Mouse (Mus musculus): ENCODE data around the gene Ampd1.
A peak's percentile ranks its signal among the peaks of the same experiment; 100 is the strongest.

DNA sequence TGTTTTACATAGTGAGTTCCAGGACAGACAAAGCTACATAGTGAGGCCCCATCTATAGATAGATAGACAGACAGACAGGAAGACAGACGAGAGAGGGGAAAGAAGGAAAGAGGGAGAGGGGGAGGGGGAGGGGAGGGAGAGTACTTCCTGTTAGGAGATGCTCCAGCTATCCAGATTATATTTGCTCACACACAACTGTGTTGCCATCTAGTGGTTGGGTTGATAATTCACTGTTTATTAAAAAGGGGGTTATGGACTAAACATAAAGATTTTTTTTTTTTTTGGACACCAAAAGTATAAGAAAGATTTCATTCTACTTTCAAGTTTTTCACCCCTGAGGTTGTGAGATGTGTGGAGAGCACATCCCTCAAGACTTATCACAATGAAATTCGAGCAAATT, 26.9 kb downstream of the Ampd1 start:
- no peak for TF ChIP-seq POLR2A (IDR thresholded peaks at IDR 0.05; ENCODE audit: low read depth, low read length)
- TF ChIP-seq ZC3H11A (IDR thresholded peaks at IDR 0.05; ENCODE audit: low read depth, low read length): no peak
- peak in 1 of 2 experiments; percentile 43; a peak in 1 of 4 replicates for TF ChIP-seq CTCF (conservative IDR thresholded peaks at IDR 0.05 in 1 of 2, IDR thresholded peaks at IDR 0.05 in 1 of 2; ENCODE audit: low read depth in 2 of 2, low read length in 2 of 2)
- no peak for TF ChIP-seq UBTF (IDR thresholded peaks at IDR 0.05; ENCODE audit: low read depth, low read length)
- no peak for TF ChIP-seq MYC (IDR thresholded peaks at IDR 0.05; ENCODE audit: low read depth, low read length)
- no peak for TF ChIP-seq MXI1 (IDR thresholded peaks at IDR 0.05; ENCODE audit: low read depth, low read length)
- no peak for TF ChIP-seq PAX5 (IDR thresholded peaks at IDR 0.05; ENCODE audit: low read length)
- no peak for TF ChIP-seq JUND (conservative IDR thresholded peaks at IDR 0.05; ENCODE audit: low read depth, low read length)
- no peak for TF ChIP-seq MAX (IDR thresholded peaks at IDR 0.05; ENCODE audit: low read length)
- TF ChIP-seq HCFC1 (IDR thresholded peaks at IDR 0.05; ENCODE audit: low read depth, low read length): no peak
- TF ChIP-seq ZMIZ1 (IDR thresholded peaks at IDR 0.05; ENCODE audit: low read depth, low read length): no peak
- TF ChIP-seq ZNF384 (IDR thresholded peaks at IDR 0.05; ENCODE audit: low read depth, low read length): no peak

Data from CH12.LX (cell line).